Mouse (Mus musculus): ENCODE results near the gene Arid3a.

DNA sequence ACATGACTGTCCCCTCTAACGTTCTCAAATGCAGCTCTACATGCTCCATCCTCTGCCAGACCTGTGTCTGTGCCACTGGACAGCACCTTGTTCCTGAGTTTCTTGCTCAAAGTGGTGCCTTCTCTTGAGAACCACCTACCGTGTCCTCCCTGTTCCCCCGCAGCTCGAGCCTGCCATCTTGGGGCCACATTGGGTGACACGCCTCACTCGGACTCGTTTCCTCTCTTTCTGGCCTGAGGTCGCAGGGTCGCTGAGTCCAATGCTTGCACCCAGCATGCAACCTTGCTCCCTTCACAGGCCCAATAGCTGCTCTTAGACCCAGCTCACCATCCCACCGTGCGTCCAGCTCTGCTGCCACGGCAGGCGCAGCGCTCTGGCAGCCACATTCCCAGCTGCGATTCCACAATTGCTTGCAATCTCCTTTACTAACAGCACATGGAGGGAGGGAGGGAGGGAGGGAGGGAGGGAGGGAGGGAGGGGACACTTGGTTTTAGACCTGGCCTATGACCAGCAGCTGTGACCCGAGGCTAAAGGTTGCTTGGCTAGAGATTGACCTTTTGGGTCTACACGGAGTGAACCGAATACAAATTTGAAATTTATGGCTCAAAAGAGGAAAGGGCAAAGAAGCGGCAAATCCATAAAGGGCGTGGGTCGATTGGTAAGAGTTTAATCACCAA is 31.4 kb downstream of the Arid3a start:
- TF ChIP-seq CTCF (IDR thresholded peaks at IDR 0.05; ENCODE audit: borderline replicate concordance, insufficient read depth, low read depth, low read length) (peak; percentile 97), POLR2A (IDR thresholded peaks at IDR 0.05; ENCODE audit: borderline replicate concordance, insufficient read depth, low read length) (no peak)

Data from cerebellum, adult 2 months (tissue).